Mouse (Mus musculus) liver, embryonic 14.5 days (tissue): ENCODE results near the gene Ppp2r5b.

Experiments used
- CTCF ChIP-seq: IDR thresholded peaks from 2 replicates; pipeline ENCODE4 v1.5.1; 2016; ENCODE audit warnings: antibody characterized with exemption, low read depth, control low read depth
- EP300 ChIP-seq: IDR thresholded peaks from 2 replicates; pipeline ENCODE4 v1.6.1; 2016; ENCODE audit warnings: antibody characterized with exemption, low read depth

GRCm38 (mm10) chr19:6243226-6243625 is 7.6 kb upstream of the Ppp2r5b start:
- TF ChIP-seq CTCF: no peak
- TF ChIP-seq EP300: no peak
